Mouse (Mus musculus) hematopoietic stem cell, adult 5-6 weeks (primary cell): ENCODE results near the gene Ctsa. TPM values are rescaled to one million over a fixed set of nuclear protein-coding genes. Genes with fewer than 3 reads are reported as not detected.
A peak's percentile ranks its signal among the peaks of the same experiment; 100 is the strongest.
"Not testable (repeated sequence)": the region's sequence is repeated elsewhere in the genome, so short reads cannot be mapped to it uniquely, and the experiment has no call there.

Source experiments
- ATAC-seq, 2 experiments: fragments of 125-278 bp in 1 of 2; replicated peaks in 1 of 2; 2 replicates each; pipeline ENCODE4 v1.8.0; 2016 to 2017; ENCODE audit warnings: inconsistent platforms in 2 of 2, mild to moderate bottlenecking in 2 of 2, moderate number of reproducible peaks in 2 of 2, low read depth in 1 of 2, moderate TSS enrichment in 1 of 2; ENCODE audit not compliant: low FRiP score in 2 of 2, poor library complexity in 2 of 2, severe bottlenecking in 2 of 2, insufficient read depth in 1 of 2, low TSS enrichment in 1 of 2
- total RNA-seq: library from RNA; stranded (forward); fragments of 172-1452, 232-1000 nt; gene quantifications from 2 replicates; pipeline ENCODE4 v1.2.3, GENCODE M21; 2017

Gene Ctsa
- total RNA-seq, 1 experiment from 2014 or later, result 53.0 TPM

DNA sequence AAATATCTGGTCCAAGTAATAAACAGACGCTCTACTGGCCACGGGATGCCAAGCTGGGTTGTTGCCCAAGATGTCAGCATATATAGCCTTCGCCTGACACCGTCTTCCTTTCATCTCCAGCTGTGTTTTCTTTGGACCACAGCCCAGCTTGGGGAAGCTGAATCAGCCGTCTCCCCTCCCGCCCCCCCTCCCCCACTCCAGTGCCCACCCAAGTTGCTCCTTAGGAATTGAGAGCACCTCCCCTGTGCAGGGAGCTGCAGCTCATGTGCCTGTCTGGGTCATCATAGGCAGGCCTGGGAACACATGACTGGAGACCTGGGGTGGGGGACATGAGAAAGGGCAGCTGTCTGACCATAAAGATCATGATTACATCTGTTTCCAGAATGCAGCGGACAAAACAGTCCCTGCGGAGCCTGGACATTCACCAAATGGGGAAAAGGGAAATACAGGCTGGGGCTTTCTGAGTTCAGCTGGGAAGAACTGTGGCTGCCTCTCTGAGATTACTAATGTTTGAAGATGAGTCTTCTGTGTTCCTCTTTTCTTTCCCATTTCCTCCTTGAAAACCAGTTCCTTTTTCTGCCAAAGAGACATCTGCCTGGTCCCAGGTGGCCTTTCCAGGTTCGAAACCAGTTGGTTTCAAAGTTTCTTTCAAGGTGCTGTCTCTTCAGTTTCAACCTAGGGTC is 29.6 kb downstream of the Ctsa start:
- ATAC-seq, result no peak

DNA sequence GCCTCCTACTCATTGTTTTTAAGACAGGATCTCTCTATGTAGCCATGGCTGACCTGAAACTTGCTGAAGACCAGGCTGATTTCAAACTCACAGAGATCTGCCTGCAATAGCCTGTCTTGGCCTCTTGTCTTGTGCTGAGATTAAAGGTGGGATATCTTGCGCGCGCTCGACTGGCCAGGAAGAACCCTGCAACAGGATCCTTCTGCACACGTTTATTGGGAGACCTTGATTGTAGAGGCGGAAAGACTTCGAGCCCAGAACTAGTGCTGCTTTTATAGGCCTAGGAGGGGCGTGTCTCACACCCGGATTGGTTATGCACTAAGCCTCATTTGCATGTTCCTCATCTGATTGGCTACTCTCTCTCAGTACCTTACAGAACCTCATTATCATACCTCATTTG is 30.7 kb downstream of the Ctsa start:
- not testable (repeated sequence) for ATAC-seq

- no peak for ATAC-seq
Observed at GRCm38 (mm10) chr2:164864593-164864992, 31.9 kb downstream of the Ctsa start.

- ATAC-seq, result peak; percentile 63 to 75
Observed at GRCm38 (mm10) chr2:164866741-164867551, 34.3 kb downstream of the Ctsa start.

GRCm38 (mm10) chr2:164867566-164867965 is 34.9 kb downstream of the Ctsa start:
- no peak for ATAC-seq

DNA sequence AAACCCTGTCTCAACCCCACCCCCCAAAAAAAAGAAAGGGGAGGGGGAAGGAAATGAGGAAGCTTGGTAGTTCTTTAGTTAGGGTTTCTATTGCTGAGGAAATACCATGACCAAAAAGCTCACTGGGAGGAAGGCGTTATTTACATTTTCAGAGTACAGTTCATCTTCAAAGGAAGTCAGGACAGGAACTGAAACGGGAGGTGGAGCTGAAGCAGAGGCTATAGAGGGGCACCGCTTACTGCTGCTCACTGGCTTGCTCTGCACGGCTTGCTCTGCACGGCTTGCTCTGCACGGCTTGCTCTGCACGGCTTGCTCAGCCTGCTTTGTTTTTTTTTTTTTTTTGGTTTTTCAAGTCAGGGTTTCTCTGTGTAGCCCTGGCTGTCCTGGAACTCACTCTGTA is 35.8 kb downstream of the Ctsa start:
- ATAC-seq, result peak in 1 of 2 experiments; percentile 37; a peak in 1 of 4 replicates

GRCm38 (mm10) chr2:164871602-164872303 is 39.1 kb downstream of the Ctsa start:
- no peak for ATAC-seq

GRCm38 (mm10) chr2:164873621-164874020 is 40.9 kb downstream of the Ctsa start:
- no peak for ATAC-seq

DNA sequence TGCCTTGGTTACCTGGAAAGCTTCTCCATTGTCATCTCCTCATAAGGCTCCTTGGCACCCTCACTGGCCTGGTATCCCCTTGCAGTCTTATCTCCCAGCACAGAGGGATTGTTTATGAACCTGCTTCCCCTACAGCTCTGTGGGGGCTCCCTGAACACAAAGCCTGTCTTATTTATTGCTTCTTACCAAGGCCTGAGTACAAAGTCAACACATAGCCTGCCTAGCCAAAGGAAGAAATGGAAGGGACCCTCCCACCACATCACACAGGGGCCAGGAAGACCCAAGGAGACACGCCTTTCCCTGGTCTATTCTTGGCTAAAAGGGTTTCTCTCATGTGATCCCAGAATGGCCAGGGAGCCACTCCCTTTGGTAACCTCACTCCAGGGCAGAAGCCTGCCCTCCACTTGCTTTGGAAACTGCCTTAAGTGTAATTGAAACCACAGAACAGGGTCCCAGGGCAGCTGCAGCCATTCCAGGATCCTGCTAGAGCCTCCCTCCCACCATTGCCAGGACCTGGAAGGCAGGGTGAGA is 41.6 kb downstream of the Ctsa start:
- ATAC-seq, result no peak

DNA sequence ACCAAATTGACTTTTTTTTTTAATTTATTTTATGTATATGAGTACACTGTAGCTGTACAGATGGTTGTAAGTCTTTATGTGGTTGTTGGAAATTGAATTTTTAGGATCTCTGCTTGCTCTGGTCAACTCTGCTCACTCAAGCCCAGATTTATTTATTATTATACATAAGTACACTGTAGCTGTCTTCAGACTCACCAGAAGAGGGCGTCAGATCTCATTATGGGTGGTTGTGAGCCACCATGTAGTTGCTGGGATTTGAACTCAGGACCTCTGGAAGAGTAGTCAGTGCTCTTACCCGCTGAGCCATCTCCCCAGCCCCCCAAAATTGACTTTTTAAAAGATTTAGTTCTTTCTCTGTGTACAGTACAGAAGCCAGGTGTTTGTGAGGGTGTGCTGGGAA is 43.0 kb downstream of the Ctsa start:
- ATAC-seq, result not testable (repeated sequence)

DNA sequence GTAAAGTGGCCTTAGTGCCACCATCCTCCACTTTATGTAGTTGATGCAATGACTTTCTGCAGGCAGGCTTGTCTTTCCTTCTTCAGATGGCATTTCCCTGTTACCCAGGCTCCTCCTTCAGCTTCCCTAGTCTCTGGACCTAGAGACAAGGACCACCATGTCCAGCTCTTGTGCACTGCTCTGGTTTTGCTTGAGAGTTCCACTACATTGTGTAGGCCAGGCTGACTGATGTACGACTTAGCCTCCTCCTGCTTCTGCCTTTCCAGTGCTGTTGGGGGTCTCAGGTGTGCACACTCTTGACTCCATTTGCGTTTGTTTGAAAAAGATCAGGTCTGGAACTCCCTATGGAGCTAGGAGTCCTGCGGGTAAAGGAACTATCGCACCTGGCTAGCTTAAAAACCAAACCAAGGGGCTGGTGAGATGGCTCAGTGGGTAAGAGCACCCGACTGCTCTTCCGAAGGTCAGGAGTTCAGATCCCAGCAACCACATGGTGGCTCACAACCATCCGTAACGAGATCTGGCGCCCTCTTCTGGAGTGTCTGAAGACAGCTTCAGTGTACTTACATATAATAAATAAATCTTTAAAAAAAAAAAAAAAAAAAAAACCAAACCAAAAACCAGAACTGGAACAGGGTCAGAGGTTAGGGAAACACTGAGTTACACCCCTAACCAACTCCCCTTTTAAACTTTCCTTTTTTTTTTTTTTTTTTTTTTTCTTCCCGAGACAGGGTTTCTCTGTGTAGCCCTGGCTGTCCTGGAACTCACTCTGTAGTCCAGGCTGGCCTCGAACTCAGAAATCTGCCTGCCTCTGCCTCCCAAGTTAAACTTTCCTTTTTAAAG is 44.9 kb downstream of the Ctsa start:
- ATAC-seq, result not testable (repeated sequence)

DNA sequence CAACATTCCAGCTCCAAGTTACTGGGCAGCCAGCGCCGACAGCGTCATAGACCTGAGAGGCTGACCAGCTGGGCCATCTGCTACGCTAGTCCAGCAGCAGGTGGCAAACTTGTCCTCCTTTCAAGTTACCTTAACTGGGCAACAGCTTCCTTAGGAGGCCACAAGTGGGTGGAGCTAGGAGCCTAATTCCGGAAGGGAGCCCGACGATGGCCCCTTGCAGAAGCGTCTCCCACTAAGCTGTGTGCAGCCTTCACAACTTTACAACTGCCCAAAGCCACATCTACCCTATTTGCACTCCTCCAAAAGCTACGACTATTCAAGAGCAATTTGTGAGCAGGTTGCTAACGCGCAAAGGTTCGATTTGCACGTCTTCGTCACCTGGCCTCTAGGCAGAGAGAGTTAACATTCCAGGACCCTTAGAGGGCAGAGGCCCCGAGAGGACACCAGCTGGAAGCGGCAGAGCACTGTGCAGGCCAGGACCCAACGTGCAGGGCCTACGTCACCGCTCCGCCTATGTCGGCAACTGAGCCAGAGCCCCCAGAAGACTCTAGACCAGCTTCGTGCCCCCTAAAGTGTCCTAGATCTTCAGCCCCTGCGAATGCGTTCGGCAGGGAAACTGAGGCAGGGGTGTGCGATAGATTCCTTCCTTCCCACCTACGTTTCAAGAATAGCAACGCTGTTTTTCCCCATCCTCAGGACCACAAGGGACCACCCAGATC is 46.0 kb downstream of the Ctsa start:
- ATAC-seq, result peak; percentile 49 to 53

GRCm38 (mm10) chr2:164879228-164879567 is 46.5 kb downstream of the Ctsa start, which contains the start of gene Pcif1:
TSS of gene Pcif1 (plus strand) at chr2:164879304.
- peak; percentile 47 to 51; a peak in 3 of 4 replicates for ATAC-seq

- peak; percentile 83 to 88 for ATAC-seq
Observed at GRCm38 (mm10) chr2:164879568-164880277, 47.0 kb downstream of the Ctsa start.

DNA sequence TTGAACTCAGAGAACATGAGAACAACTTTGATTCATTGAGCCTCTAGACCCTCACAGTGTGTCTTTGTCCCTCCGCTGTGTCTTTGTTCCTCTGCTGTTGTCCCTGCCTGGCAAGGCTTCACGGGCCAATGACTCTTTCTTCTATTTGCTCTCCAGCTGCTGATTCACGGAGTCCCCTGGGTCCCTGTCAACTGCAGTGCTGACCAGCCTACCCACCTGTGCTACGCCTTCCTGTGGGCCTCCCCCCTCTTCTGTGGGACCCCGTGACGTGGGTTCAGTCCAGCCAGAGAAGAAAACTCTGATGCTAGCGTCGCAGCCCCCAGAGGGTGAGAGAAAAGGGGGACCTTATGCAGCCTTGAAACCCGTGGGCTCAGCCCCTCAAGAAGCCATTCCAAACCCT is 49.9 kb downstream of the Ctsa start:
- no peak for ATAC-seq

GRCm38 (mm10) chr2:164885788-164886187 is 53.1 kb downstream of the Ctsa start:
- ATAC-seq, result no peak
